Mouse (Mus musculus) neural tube, postnatal 0 days (tissue): Measurements from ENCODE around the gene Spata20. TPM values are rescaled to one million over a fixed set of nuclear protein-coding genes. Genes with fewer than 3 reads are reported as not detected.

ENCODE experiments used
- polyA plus RNA-seq: library from polyadenylated mRNA; unstranded; fragments of >200 nt; fragmentation: Nextera tagmentation; extraction: Ambion mirVana; gene quantifications from 2 replicates; pipeline ENCODE4 v1.2.1, GENCODE M21; 2015

The Spata20 gene
- polyA plus RNA-seq, result 0.97 and 1.2 TPM in 2 replicates

DNA sequence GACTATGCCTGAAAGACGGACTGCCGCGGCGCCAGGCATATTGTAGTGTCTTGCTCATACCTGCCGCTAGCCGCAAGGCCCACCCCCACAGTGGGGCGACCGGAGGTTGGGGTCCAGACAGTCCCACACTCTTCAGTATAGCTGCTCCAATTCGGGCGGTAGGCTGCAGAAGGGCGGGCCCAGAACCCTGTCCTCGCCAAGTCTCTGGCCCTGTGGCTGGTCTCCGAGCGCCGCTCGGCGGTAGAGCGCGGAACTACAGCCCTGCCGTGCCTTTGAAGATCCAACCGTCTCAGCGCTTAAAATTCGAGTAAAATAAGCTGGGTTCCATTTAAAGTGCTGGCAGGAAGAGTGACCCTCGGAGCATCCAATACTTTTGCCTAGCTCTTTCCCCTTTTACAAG is at the start of gene Spata20:
Spata20 (minus strand) TSS at position 179 of the 400 bp plus-strand sequence.

DNA sequence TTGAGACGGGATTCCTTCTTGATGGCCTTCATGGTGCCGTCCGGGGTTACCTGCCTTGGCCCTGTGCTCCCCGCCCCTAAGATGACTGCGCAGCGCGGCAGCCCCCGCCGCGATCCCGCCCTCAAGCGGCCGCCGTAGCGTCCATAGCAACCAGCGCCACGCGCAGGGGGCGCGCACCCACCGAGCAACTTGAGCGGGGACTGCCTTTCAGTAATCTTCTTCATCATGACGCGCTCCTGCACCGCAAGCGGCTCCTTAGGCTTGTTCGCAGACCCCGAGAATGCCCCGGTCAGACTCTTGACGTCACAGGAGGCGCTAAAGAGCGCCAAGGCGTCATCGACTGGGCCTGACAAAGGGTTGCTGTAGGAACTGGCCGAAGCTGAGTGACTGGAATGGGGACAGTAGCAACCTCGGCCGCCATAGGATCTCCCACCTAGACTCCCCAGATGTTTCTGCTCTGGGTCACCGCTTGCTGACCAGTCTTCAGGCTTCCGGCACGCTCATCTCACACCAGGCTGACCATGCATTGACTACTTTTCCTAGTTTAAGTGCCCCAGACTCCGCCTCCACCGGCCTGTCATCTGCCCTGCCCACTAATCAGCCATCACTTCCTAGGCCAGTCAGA is 35.4 kb upstream of the Spata20 start, which contains the start of gene Mycbpap:
Mycbpap (minus strand) TSS at position 524 of the 625 bp plus-strand sequence.

DNA sequence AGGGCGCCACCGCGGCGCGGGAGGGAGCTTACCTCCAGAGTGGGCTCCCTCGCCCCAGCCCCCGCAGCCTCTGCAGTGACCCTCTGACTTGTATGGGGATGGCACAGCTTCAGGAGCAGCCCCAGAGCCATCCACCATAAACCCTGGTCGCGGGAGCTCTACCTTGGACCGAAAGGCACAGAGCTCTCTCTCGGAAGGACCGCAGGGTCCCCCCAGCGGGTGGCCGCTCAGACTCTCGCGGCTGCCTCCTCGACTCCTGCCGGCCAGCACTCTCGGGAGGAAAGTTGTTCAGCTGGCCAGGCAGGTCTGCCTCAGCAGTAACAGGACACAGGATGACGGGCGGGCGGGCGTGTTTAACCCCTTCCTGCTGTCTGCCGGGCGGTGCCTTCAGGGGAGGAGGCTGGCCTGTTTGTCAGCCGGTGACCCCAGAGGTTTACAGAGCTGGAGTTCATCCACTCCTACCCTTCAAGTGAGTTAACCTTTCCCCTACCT is 13.7 kb upstream of the Spata20 start, which contains the start of gene Epn3:
Epn3 (minus strand) TSS at position 314 of the 492 bp plus-strand sequence.

DNA sequence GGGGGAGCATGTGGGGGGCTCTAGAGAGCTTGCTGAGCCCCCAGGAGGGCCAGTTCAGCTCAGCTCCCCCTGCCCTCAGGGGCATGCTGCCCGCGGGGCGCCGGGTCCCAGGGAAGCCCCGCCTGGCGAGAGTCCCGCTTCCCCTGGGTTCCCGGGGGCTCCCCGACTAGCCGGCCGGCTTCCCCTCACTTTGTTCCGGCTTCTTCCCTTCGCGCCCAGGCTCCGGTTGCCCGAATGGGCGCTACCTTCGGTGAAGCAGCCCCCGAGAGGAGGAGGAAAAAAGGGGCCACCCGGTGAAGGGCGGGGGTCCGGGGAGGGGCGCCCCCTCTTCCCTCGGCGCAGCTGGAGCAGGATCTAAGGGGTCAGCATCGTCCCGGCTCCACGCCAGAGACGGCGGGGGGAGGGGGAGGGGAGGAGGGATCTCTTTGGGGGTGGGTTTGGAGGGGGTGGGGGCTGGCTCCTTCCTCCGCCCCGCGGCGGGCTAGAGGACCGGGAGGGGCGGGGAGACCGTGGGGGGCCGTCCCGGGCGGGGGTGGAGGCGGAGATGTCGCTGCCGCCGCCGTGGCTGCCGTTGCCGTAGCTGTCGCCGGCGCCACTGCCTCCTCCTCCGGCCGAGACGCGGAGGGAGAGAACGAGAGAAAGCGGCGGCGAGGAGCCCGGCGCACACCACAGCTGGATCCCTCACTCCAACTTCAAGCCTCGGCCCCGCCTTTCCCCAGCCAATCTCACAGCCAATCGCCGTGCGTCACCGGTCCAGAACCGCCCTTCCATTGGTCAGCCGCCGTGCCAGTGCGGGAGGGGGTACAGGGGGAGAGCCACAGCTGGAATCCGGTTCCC is 12.1 kb downstream of the Spata20 start, which contains the start of gene Cacna1g:
Cacna1g (minus strand) TSS at position 492 of the 837 bp plus-strand sequence.

Other genes with a start within 250 kb of the Spata20 start
- gene Wfikkn2, start 240.2 kb downstream of the Spata20 start, polyA plus RNA-seq, result 1.9 and 2.6 TPM in 2 replicates
- not detected in 2 replicates for gene Gm21885, start 204.3 kb downstream of the Spata20 start, polyA plus RNA-seq
- gene Luc7l3, start 164.2 kb downstream of the Spata20 start, polyA plus RNA-seq, result 95.4 and 99.3 TPM in 2 replicates
- gene Ankrd40, start 158.2 kb downstream of the Spata20 start, polyA plus RNA-seq, result 23.5 and 24.0 TPM in 2 replicates
- gene Abcc3, start 93.2 kb downstream of the Spata20 start, polyA plus RNA-seq, result 2.4 and 4.7 TPM in 2 replicates
- 11.5 and 19.1 TPM in 2 replicates for gene Cacna1g, start 12.0 kb downstream of the Spata20 start, polyA plus RNA-seq
- gene Epn3, start 13.8 kb upstream of the Spata20 start, polyA plus RNA-seq, result 1.8 and 2.5 TPM in 2 replicates
- 0.75 and 0.98 TPM in 2 replicates for gene Mycbpap, start 35.6 kb upstream of the Spata20 start, polyA plus RNA-seq
- gene Rsad1, start 63.1 kb upstream of the Spata20 start, polyA plus RNA-seq, result 9.7 and 12.6 TPM in 2 replicates
- gene Chad, start 78.9 kb upstream of the Spata20 start, polyA plus RNA-seq, result 2.3 TPM in 2 replicates
- 2.7 and 3.6 TPM in 2 replicates for gene Acsf2, start 115.7 kb upstream of the Spata20 start, polyA plus RNA-seq
- 110 and 117 TPM in 2 replicates for gene Lrrc59, start 143.6 kb upstream of the Spata20 start, polyA plus RNA-seq
- gene Mrpl27, start 167.6 kb upstream of the Spata20 start, polyA plus RNA-seq, result 189 and 199 TPM in 2 replicates
- gene Eme1, start 167.8 kb upstream of the Spata20 start, polyA plus RNA-seq, result 0.86 and 1.5 TPM in 2 replicates
- gene Xylt2, start 191.3 kb upstream of the Spata20 start, polyA plus RNA-seq, result 18.1 and 19.3 TPM in 2 replicates
- 0.12 TPM in 1 of 2 replicates, not detected in the other for gene Gm11541, start 218.3 kb upstream of the Spata20 start, polyA plus RNA-seq